Mouse (Mus musculus): ENCODE data around the gene Selenbp2. TPM values are rescaled to one million over a fixed set of nuclear protein-coding genes. Genes with fewer than 3 reads are reported as not detected.
A peak's percentile ranks its signal among the peaks of the same experiment; 100 is the strongest.
"Not testable (repeated sequence)": the region's sequence is repeated elsewhere in the genome, so short reads cannot be mapped to it uniquely, and the experiment has no call there.

Selenbp2 gene
- polyA plus RNA-seq, 1 experiment from 2014 or later, result 2.0 TPM

- WGBS (ENCODE audit: insufficient replicate concordance), result 35% methylated on average over 3 of the region's 5 CpGs
- not testable (repeated sequence) for H3K36me3 ChIP-seq (ENCODE audit: control insufficient read depth, insufficient read depth, low read length); H3K9ac ChIP-seq (ENCODE audit: low read depth, low read length); H3K4me2 ChIP-seq; H3K27me3 ChIP-seq (ENCODE audit: control insufficient read depth, insufficient read depth, low read length); H3K4me1 ChIP-seq (ENCODE audit: control insufficient read depth, insufficient read depth, low read length); H3K4me3 ChIP-seq (ENCODE audit: low read depth, low read length); H3K9me3 ChIP-seq (replicated peaks; ENCODE audit: control insufficient read depth, low read length)
- peak; percentile 51 for ATAC-seq (replicated peaks; ENCODE audit: insufficient number of reproducible peaks, low FRiP score, low TSS enrichment)
- H3K27ac ChIP-seq (ENCODE audit: low read depth, low read length), result peak overlapping the region; percentile 64; the same call in 1 of the 2 replicates
Observed at GRCm38 (mm10) chr3:94665060-94665802, 28.1 kb upstream of the Selenbp2 start.

- ATAC-seq (replicated peaks; ENCODE audit: insufficient number of reproducible peaks, low FRiP score, low TSS enrichment), result peak; percentile 88
- not testable (repeated sequence) for H3K27me3 ChIP-seq (ENCODE audit: control insufficient read depth, insufficient read depth, low read length); H3K36me3 ChIP-seq (ENCODE audit: control insufficient read depth, insufficient read depth, low read length); H3K9ac ChIP-seq (ENCODE audit: low read depth, low read length); H3K4me3 ChIP-seq (ENCODE audit: low read depth, low read length); H3K4me1 ChIP-seq (ENCODE audit: control insufficient read depth, insufficient read depth, low read length); H3K9me3 ChIP-seq (replicated peaks; ENCODE audit: control insufficient read depth, low read length)
- Histone ChIP-seq H3K4me2 (peak overlapping the region; percentile 32), H3K27ac (ENCODE audit: low read depth, low read length) (peak overlapping the region; percentile 64)
- 4% methylated on average over 7 of the region's 7 CpGs for WGBS (ENCODE audit: insufficient replicate concordance)
Observed at GRCm38 (mm10) chr3:94665896-94666295, 27.5 kb upstream of the Selenbp2 start.

- H3K4me3 ChIP-seq (ENCODE audit: low read depth, low read length); H3K27ac ChIP-seq (ENCODE audit: low read depth, low read length); H3K36me3 ChIP-seq (ENCODE audit: control insufficient read depth, insufficient read depth, low read length); H3K4me1 ChIP-seq (ENCODE audit: control insufficient read depth, insufficient read depth, low read length); H3K9ac ChIP-seq (ENCODE audit: low read depth, low read length); H3K27me3 ChIP-seq (ENCODE audit: control insufficient read depth, insufficient read depth, low read length); ATAC-seq (replicated peaks; ENCODE audit: insufficient number of reproducible peaks, low FRiP score, low TSS enrichment); H3K4me2 ChIP-seq; H3K9me3 ChIP-seq (replicated peaks; ENCODE audit: control insufficient read depth, low read length): not testable (repeated sequence)
- 73% methylated on average over 9 of the region's 9 CpGs for WGBS (ENCODE audit: insufficient replicate concordance)
Observed at GRCm38 (mm10) chr3:94675101-94675500, 18.3 kb upstream of the Selenbp2 start.

- Histone ChIP-seq H3K4me2 (no peak overlapping the region), H3K27ac (ENCODE audit: low read depth, low read length) (no peak overlapping the region), H3K27me3 (ENCODE audit: control insufficient read depth, insufficient read depth, low read length) (no peaks in the 10 kb centered on the region), H3K4me1 (ENCODE audit: control insufficient read depth, insufficient read depth, low read length) (no peaks in the 10 kb centered on the region), H3K9me3 (replicated peaks; ENCODE audit: control insufficient read depth, low read length) (no peaks in the 10 kb centered on the region), H3K36me3 (ENCODE audit: control insufficient read depth, insufficient read depth, low read length) (no peaks in the 10 kb centered on the region), H3K4me3 (ENCODE audit: low read depth, low read length) (no peak overlapping the region), H3K9ac (ENCODE audit: low read depth, low read length) (no peak overlapping the region)
- ATAC-seq (replicated peaks; ENCODE audit: insufficient number of reproducible peaks, low FRiP score, low TSS enrichment), result no peak
- 71% methylated on average over 8 of the region's 8 CpGs for WGBS (ENCODE audit: insufficient replicate concordance)
Observed at GRCm38 (mm10) chr3:94679351-94679841, 14.0 kb upstream of the Selenbp2 start.

- not testable (repeated sequence) for H3K9ac ChIP-seq (ENCODE audit: low read depth, low read length); H3K27ac ChIP-seq (ENCODE audit: low read depth, low read length); H3K4me3 ChIP-seq (ENCODE audit: low read depth, low read length); H3K4me1 ChIP-seq (ENCODE audit: control insufficient read depth, insufficient read depth, low read length); H3K36me3 ChIP-seq (ENCODE audit: control insufficient read depth, insufficient read depth, low read length); H3K9me3 ChIP-seq (replicated peaks; ENCODE audit: control insufficient read depth, low read length); ATAC-seq (replicated peaks; ENCODE audit: insufficient number of reproducible peaks, low FRiP score, low TSS enrichment); H3K27me3 ChIP-seq (ENCODE audit: control insufficient read depth, insufficient read depth, low read length); H3K4me2 ChIP-seq
- WGBS (ENCODE audit: insufficient replicate concordance), result 88% methylated on average over 12 of the region's 12 CpGs
Observed at GRCm38 (mm10) chr3:94680032-94680431, 13.3 kb upstream of the Selenbp2 start.

- WGBS (ENCODE audit: insufficient replicate concordance), result 86% methylated on average over 16 of the region's 16 CpGs
- Histone ChIP-seq H3K4me2 (no peak overlapping the region), H3K9ac (ENCODE audit: low read depth, low read length) (no peak overlapping the region), H3K4me3 (ENCODE audit: low read depth, low read length) (no peak overlapping the region), H3K36me3 (ENCODE audit: control insufficient read depth, insufficient read depth, low read length) (no peaks in the 10 kb centered on the region), H3K27me3 (ENCODE audit: control insufficient read depth, insufficient read depth, low read length) (no peaks in the 10 kb centered on the region), H3K27ac (ENCODE audit: low read depth, low read length) (no peak overlapping the region), H3K9me3 (replicated peaks; ENCODE audit: control insufficient read depth, low read length) (no peaks in the 10 kb centered on the region), H3K4me1 (ENCODE audit: control insufficient read depth, insufficient read depth, low read length) (no peaks in the 10 kb centered on the region)
- ATAC-seq (replicated peaks; ENCODE audit: insufficient number of reproducible peaks, low FRiP score, low TSS enrichment), result no peak
Observed at GRCm38 (mm10) chr3:94680783-94681182, 12.6 kb upstream of the Selenbp2 start.

GRCm38 (mm10) chr3:94683646-94684045, 9.7 kb upstream of the Selenbp2 start:
- no peaks in the 10 kb centered on the region for H3K9me3 ChIP-seq (replicated peaks; ENCODE audit: control insufficient read depth, low read length)
- H3K4me3 ChIP-seq (ENCODE audit: low read depth, low read length), result no peak overlapping the region
- WGBS (ENCODE audit: insufficient replicate concordance), result 77% methylated on average over 6 of the region's 6 CpGs
- H3K4me1 ChIP-seq (ENCODE audit: control insufficient read depth, insufficient read depth, low read length), result no peaks in the 10 kb centered on the region; the same call in 1 of the 2 replicates
- no peak overlapping the region for H3K9ac ChIP-seq (ENCODE audit: low read depth, low read length)
- H3K27me3 ChIP-seq (ENCODE audit: control insufficient read depth, insufficient read depth, low read length), result no peaks in the 10 kb centered on the region
- no peak overlapping the region for H3K27ac ChIP-seq (ENCODE audit: low read depth, low read length)
- ATAC-seq (replicated peaks; ENCODE audit: insufficient number of reproducible peaks, low FRiP score, low TSS enrichment), result no peak
- no peak overlapping the region for H3K4me2 ChIP-seq
- H3K36me3 ChIP-seq (ENCODE audit: control insufficient read depth, insufficient read depth, low read length), result no peaks in the 10 kb centered on the region

- H3K4me3 ChIP-seq (ENCODE audit: low read depth, low read length); H3K36me3 ChIP-seq (ENCODE audit: control insufficient read depth, insufficient read depth, low read length); H3K27me3 ChIP-seq (ENCODE audit: control insufficient read depth, insufficient read depth, low read length); H3K9ac ChIP-seq (ENCODE audit: low read depth, low read length); H3K4me1 ChIP-seq (ENCODE audit: control insufficient read depth, insufficient read depth, low read length); H3K9me3 ChIP-seq (replicated peaks; ENCODE audit: control insufficient read depth, low read length); H3K4me2 ChIP-seq: not testable (repeated sequence)
- H3K27ac ChIP-seq (ENCODE audit: low read depth, low read length), result peak overlapping the region; percentile 73
- 66% methylated on average over 8 of the region's 8 CpGs for WGBS (ENCODE audit: insufficient replicate concordance)
- ATAC-seq (replicated peaks; ENCODE audit: insufficient number of reproducible peaks, low FRiP score, low TSS enrichment), result peak; percentile 84
Observed at GRCm38 (mm10) chr3:94685989-94686772, 7.2 kb upstream of the Selenbp2 start.
